Mouse (Mus musculus) CH12.LX (cell line): Measurements from ENCODE around the gene Grifin. TPM values are rescaled to one million over a fixed set of nuclear protein-coding genes. Genes with fewer than 3 reads are reported as not detected.

Experiments
- DNase-seq: peaks from one replicate; pipeline ENCODE4 v3.0.0-alpha.2; 2013; ENCODE audit errors: extremely low read depth
- H3K27ac ChIP-seq: 2 replicates; pipeline ENCODE4 v1.5.1; 2012; ENCODE audit warnings: low read depth, mild to moderate bottlenecking, control low read depth, moderate library complexity; ENCODE audit not compliant: insufficient read depth
- H3K27me3 ChIP-seq: replicated peaks from 2 replicates; pipeline ENCODE3; 2012; ENCODE audit warnings: inconsistent platforms
- H3K36me3 ChIP-seq, 2 experiments: replicated peaks in 1 of 2; 2 replicates each; pipeline versions ENCODE3 to v1.6.1; 2012; ENCODE audit warnings: inconsistent platforms in 1 of 2, low read length in 1 of 2, mild to moderate bottlenecking in 1 of 2, mixed read lengths in 1 of 2, moderate library complexity in 1 of 2; ENCODE audit not compliant: control insufficient read depth in 1 of 2, insufficient read depth in 1 of 2
- H3K4me1 ChIP-seq, 2 experiments: 2 replicates each; pipeline ENCODE4 v1.6.1; 2012; ENCODE audit warnings: inconsistent platforms in 1 of 2, moderate library complexity in 1 of 2; ENCODE audit not compliant: insufficient read depth in 2 of 2, control insufficient read depth in 1 of 2
- H3K4me2 ChIP-seq: 2 replicates; pipeline ENCODE4 v1.6.1; 2012; ENCODE audit warnings: low read depth, mild to moderate bottlenecking, control low read depth; ENCODE audit not compliant: poor library complexity, insufficient read depth, severe bottlenecking
- H3K4me3 ChIP-seq, 3 experiments: fragments of 150-350 bp in 1 of 3; sonication (generic) in 1 of 3; replicated peaks in 1 of 3; 2 replicates each; pipeline versions ENCODE3 to v1.5.1; 2011 to 2012; ENCODE audit warnings: low read depth in 2 of 3, low read length in 2 of 3, mild to moderate bottlenecking in 2 of 3, moderate library complexity in 2 of 3, control low read depth in 1 of 3, improper control_type of control experiment in 1 of 3, inconsistent platforms in 1 of 3, mixed read lengths in 1 of 3; ENCODE audit not compliant: poor library complexity in 1 of 3
- H3K79me2 ChIP-seq: replicated peaks from 2 replicates; pipeline ENCODE4 v1.6.1; 2012; ENCODE audit warnings: mild to moderate bottlenecking, moderate library complexity; ENCODE audit not compliant: control insufficient read depth, poor library complexity, insufficient read depth, severe bottlenecking; ENCODE audit errors: extremely low read depth
- H3K9ac ChIP-seq: 2 replicates; pipeline ENCODE4 v1.6.1; 2012; ENCODE audit warnings: low read depth, mild to moderate bottlenecking, control low read depth, moderate library complexity; ENCODE audit not compliant: insufficient read depth
- H3K9me3 ChIP-seq: replicated peaks from 2 replicates; pipeline ENCODE3; 2012; ENCODE audit warnings: low read length, inconsistent platforms, mixed read lengths
- BHLHE40 ChIP-seq: IDR thresholded peaks from 2 replicates; pipeline ENCODE4 v1.6.1; 2011; ENCODE audit warnings: mild to moderate bottlenecking, low read depth, low read length, improper control_type of control experiment
- CHD1 ChIP-seq: IDR thresholded peaks from 2 replicates; pipeline ENCODE4 v1.6.1; 2012; ENCODE audit warnings: low read depth, low read length, improper control_type of control experiment, inconsistent platforms
- CTCF ChIP-seq, 2 experiments: IDR thresholded peaks in 1 of 2; conservative IDR thresholded peaks in 1 of 2; 2 replicates each; pipeline ENCODE4 v1.5.1; 2011 to 2012; ENCODE audit warnings: low read depth in 2 of 2, low read length in 2 of 2, improper control_type of control experiment in 1 of 2, inconsistent platforms in 1 of 2, mild to moderate bottlenecking in 1 of 2, moderate library complexity in 1 of 2
- ELF1 ChIP-seq: IDR thresholded peaks from 2 replicates; pipeline ENCODE4 v1.6.1; 2014; ENCODE audit warnings: low read depth, mild to moderate bottlenecking, inconsistent platforms, low read length, improper control_type of control experiment
- GABPA ChIP-seq: IDR thresholded peaks from 2 replicates; pipeline ENCODE4 v1.6.1; 2012; ENCODE audit warnings: low read depth, low read length, improper control_type of control experiment, inconsistent platforms; ENCODE audit not compliant: insufficient replicate concordance
- HCFC1 ChIP-seq: IDR thresholded peaks from 2 replicates; pipeline ENCODE4 v1.6.1; 2012; ENCODE audit warnings: low read depth, mild to moderate bottlenecking, inconsistent platforms, low read length, improper control_type of control experiment
- KAT2A ChIP-seq: IDR thresholded peaks from 2 replicates; pipeline ENCODE4 v1.6.1; 2012; ENCODE audit warnings: low read length, improper control_type of control experiment, inconsistent platforms; ENCODE audit not compliant: insufficient replicate concordance
- MEF2A ChIP-seq: IDR thresholded peaks from 2 replicates; pipeline ENCODE4 v1.6.1; 2014; ENCODE audit warnings: low read depth, mild to moderate bottlenecking, inconsistent platforms, low read length, improper control_type of control experiment, borderline replicate concordance
- MYC ChIP-seq: IDR thresholded peaks from 2 replicates; pipeline ENCODE4 v1.6.1; 2011; ENCODE audit warnings: low read depth, mild to moderate bottlenecking, improper control_type of control experiment, low read length
- RAD21 ChIP-seq: IDR thresholded peaks from 2 replicates; pipeline ENCODE4 v1.6.1; 2011; ENCODE audit warnings: low read depth, mild to moderate bottlenecking, low read length, improper control_type of control experiment, moderate library complexity
- RCOR1 ChIP-seq: conservative IDR thresholded peaks from 2 replicates; pipeline ENCODE4 v1.6.1; 2012; ENCODE audit warnings: low read depth, mild to moderate bottlenecking, inconsistent platforms, low read length, improper control_type of control experiment
- SMC3 ChIP-seq: IDR thresholded peaks from 2 replicates; pipeline ENCODE4 v1.6.1; 2011; ENCODE audit warnings: low read depth, low read length, improper control_type of control experiment
- ZKSCAN1 ChIP-seq: IDR thresholded peaks from 2 replicates; pipeline ENCODE4 v1.6.1; 2012; ENCODE audit warnings: low read depth, inconsistent platforms, low read length, improper control_type of control experiment, borderline replicate concordance
- ZNF384 ChIP-seq: IDR thresholded peaks from 2 replicates; pipeline ENCODE4 v1.6.1; 2012; ENCODE audit warnings: low read depth, low read length, improper control_type of control experiment, inconsistent platforms
- dilution Hi-C: fragments of 300-500 bp; cut with MboI; formaldehyde crosslinking; loops from 2 replicates; pipeline ENCODE4 v1.14.3; 2020; ENCODE audit warnings: low sequenced_read_pairs; ENCODE audit not compliant: extremely low pct_unique_long_range_greater_than_20kb, extremely low pct_ligation_motif_present
- in situ Hi-C: fragments of 300-500 bp; cut with MboI; formaldehyde crosslinking; loops from 3 replicates; pipeline ENCODE4 v1.14.3; 2019; ENCODE audit warnings: low sequenced_read_pairs, low pct_ligation_motif_present, low pct_unique_long_range_greater_than_20kb, mixed read lengths
- polyA plus RNA-seq: library from polyadenylated mRNA; unstranded; fragments of >175 nt; gene quantifications from 2 replicates; pipeline ENCODE4 v1.2.1, GENCODE M21; 2012; ENCODE audit warnings: low read depth; ENCODE audit not compliant: insufficient read length
- total RNA-seq, 2 experiments: library from RNA; depleted of rRNA; stranded (reverse); fragments of 300-350 nt in 1 of 2; fragments of >200 nt in 1 of 2; gene quantifications; 2 replicates each; pipeline ENCODE4 v1.2.3; 2012 to 2014

The Grifin gene
- total and polyA plus RNA-seq, 3 experiments: not detected

DNA sequence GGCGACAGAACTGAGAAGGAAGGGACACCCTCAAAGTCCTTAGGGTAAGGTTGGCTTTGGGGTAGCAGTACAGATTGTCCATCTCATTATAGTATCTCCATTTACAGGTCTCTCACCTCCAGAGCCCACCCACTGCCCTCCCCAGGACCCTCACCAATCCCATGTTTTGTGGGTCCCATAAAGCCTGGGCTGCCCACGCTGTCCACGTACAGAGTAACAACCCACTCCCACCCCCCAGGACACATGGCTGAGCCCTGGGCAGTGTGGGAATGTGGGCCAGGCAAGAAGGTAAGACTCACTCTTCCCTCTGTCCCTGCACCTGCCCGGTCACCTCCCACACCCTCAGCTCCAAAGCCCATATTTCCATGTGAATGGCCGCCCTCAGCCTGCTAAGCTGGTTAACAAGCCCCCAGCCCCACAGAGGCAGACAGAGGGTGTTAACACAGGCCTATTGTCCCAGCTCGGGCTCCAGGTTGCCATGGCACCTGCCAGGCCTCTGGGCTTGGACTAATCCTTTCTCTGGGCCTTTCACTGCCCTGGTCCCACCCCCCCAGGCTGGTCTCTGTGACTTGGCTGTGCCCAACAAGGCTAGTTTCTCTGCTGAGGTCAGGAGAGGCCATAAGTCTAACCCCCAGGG is 19.0 kb upstream of the Grifin start:
- H3K9me3 ChIP-seq: no peaks in the 10 kb centered on the region
- H3K4me2 ChIP-seq: no peak overlapping the region
- peaks cover 61% of the 10 kb centered on the region for H3K27me3 ChIP-seq
- no peak for DNase-seq
- H3K9ac ChIP-seq: no peak overlapping the region
- TF ChIP-seq BHLHE40 (no peak), MYC (no peak)
- H3K4me3 ChIP-seq: no peak overlapping the region
- dilution Hi-C loops: no loop called here
- peaks cover 0 to 19% of the 10 kb centered on the region in 2 experiments; a peak in 2 of 4 replicates for H3K4me1 ChIP-seq
- in situ Hi-C loops: no loop called here
- H3K79me2 ChIP-seq: no peaks in the 10 kb centered on the region
- no peaks in the 10 kb centered on the region for H3K36me3 ChIP-seq
- H3K27ac ChIP-seq: no peak overlapping the region

- Histone ChIP-seq H3K9me3 (no peaks in the 10 kb centered on the region), H3K4me1 (peaks cover 0 to 19% of the 10 kb centered on the region in 2 experiments; a peak in 2 of 4 replicates), H3K9ac (no peak overlapping the region), H3K4me3 (no peak overlapping the region), H3K27me3 (peaks cover 60% of the 10 kb centered on the region), H3K4me2 (no peak overlapping the region), H3K27ac (no peak overlapping the region), H3K36me3 (no peaks in the 10 kb centered on the region), H3K79me2 (no peaks in the 10 kb centered on the region)
- dilution Hi-C loops: no loop called here
- in situ Hi-C loops: no loop called here
- no peak for DNase-seq
- no peak for TF ChIP-seq HCFC1
- no peak for TF ChIP-seq ELF1
- TF ChIP-seq SMC3: no peak
- no peak for TF ChIP-seq ZKSCAN1
- TF ChIP-seq RCOR1: no peak
- TF ChIP-seq CHD1: no peak
- no peak for TF ChIP-seq GABPA
- TF ChIP-seq MEF2A: no peak
- no peak for TF ChIP-seq RAD21
- TF ChIP-seq ZNF384: no peak
- no peak for TF ChIP-seq KAT2A
- TF ChIP-seq CTCF (conservative IDR thresholded peaks at IDR 0.05 in 1 of 2, IDR thresholded peaks at IDR 0.05 in 1 of 2; ENCODE audit: low read depth in 2 of 2, low read length in 2 of 2): no peak
Measured at GRCm38 (mm10) chr5:140582995-140583731, 18.3 kb upstream of the Grifin start.
